Mouse (Mus musculus) megakaryocyte progenitor cell, adult 5-6 weeks (primary cell): Measurements from ENCODE around the gene Zfp384. TPM values are rescaled to one million over a fixed set of nuclear protein-coding genes. Genes with fewer than 3 reads are reported as not detected.
"Not testable (repeated sequence)": the region's sequence is repeated elsewhere in the genome, so short reads cannot be mapped to it uniquely, and the experiment has no call there.

Source experiments
- ATAC-seq: replicated peaks from 2 replicates; pipeline ENCODE4 v1.8.0; 2016; ENCODE audit warnings: mild to moderate bottlenecking, moderate TSS enrichment, inconsistent platforms; ENCODE audit not compliant: poor library complexity
- total RNA-seq, 2 experiments: library from RNA; stranded (forward) in 1 of 2; stranded (reverse) in 1 of 2; fragments of 157-497, 149-512 nt in 1 of 2; fragments of 200-1000 nt in 1 of 2; gene quantifications; 2 replicates each; pipeline versions ENCODE4 v1.2.3 to v1.2.4; 2015 to 2017

Zfp384 gene
- total RNA-seq, 2 experiments from 2014 or later: 26.2 to 69.9 TPM

GRCm38 (mm10) chr6:125009181-125010073 is 482 bp downstream of the Zfp384 start:
- ATAC-seq: peak; percentile 68

GRCm38 (mm10) chr6:125017682-125018081 is 8.7 kb downstream of the Zfp384 start:
- peak; percentile 88 for ATAC-seq

DNA sequence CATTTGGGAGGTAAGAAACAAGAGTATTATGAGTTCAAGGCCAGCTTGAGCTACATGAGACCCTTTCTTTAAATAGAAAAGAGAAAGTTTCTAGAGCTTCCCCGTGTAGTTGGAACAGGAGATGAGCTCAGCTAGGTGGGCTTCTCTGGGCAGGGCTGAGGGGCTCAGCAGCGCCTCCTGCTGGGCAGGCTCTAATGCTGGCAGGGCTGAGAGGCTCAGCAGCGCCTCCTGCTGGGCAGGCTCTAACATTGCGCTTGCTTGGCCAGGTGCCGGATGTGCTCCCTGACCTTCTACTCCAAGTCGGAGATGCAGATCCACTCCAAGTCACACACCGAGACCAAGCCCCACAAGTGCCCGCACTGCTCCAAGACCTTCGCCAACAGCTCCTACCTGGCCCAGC is 21.6 kb downstream of the Zfp384 start:
- peak; percentile 99 for ATAC-seq

GRCm38 (mm10) chr6:125031604-125032003 is 22.7 kb downstream of the Zfp384 start:
- ATAC-seq: no peak

DNA sequence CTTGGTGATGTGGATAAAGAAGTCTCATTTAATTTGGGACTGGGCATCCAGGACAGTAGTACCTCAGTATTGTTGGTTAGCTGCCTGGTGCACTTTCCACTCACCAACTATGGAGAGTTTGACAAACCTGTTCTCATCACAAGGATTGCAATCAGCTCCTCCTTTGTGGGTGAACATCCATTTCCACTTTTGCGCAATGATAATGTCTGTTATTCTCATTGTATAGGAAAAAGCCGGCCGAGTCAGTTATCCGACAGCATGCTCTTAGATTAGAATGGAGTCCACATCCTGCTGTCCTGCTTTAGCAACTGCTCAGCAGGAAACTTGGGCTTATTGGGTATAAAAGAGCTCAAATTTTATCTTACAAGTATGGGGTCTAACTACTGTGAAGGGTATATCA is 29.7 kb downstream of the Zfp384 start:
- ATAC-seq: no peak

- peak; percentile 17 for ATAC-seq
Observed at GRCm38 (mm10) chr6:125039131-125039530, 30.2 kb downstream of the Zfp384 start.

GRCm38 (mm10) chr6:125039533-125040153 is 30.7 kb downstream of the Zfp384 start, which contains the start of gene Ing4:
Ing4 (plus strand) TSS chr6:125039760.
- ATAC-seq: peak; percentile 91

DNA sequence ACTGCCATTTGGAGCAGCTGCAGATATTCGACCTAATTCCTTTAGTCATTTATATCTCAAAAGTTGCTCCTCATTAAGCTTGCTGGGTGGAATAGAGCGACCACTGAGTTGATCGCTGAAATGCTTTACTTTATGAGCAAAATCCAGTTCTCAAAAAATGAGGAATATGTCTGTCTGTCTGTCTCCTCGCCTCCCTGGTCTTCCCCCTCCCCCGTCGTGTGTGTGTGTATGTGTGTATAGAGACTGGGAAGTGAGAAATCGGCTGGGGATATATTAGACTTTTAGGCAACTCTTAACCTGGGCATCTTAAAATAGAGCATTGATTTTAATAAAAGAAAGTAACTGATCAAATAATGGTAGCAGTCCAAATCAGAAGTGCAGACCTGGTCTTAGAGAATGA is 31.3 kb downstream of the Zfp384 start:
- ATAC-seq: no peak

GRCm38 (mm10) chr6:125041047-125041446 is 32.1 kb downstream of the Zfp384 start:
- peak; percentile 55 for ATAC-seq

DNA sequence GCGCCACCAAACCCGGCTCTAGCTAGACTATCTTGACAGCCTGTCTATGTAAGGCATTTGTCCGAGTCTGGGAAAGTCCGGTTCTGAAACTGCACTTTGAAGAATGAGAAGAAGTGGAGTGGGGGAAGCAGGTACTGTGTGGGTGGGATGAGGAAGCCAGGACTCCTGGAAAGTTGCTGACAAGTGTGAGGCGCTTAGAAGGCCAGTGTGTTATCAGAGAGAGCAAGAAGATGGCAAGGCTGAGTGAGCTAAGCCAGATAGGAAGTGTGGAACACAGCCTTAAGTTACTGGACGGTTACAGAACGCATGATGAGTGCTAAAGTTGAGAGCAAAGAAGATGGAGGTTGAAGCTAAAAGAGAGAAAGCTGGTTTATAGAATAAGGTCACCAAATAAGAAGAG is 33.1 kb downstream of the Zfp384 start:
- no peak for ATAC-seq

DNA sequence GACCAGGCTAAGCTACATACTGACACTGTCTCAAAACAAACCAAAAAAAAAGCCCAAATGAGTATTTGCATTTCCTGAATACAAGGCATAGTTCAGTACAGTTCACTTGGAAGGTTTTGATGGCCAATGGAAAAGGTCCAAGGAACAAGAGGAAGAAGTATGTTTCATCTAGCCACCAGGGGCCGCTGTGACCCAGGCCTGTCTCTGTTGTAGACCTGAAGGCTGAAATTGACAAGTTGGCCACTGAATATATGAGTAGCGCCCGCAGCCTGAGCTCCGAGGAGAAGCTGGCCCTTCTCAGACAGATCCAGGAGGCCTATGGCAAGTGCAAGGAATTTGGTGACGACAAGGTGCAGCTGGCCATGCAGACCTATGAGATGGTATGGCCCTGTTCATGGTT is 37.7 kb downstream of the Zfp384 start:
- peak; percentile 93 for ATAC-seq

GRCm38 (mm10) chr6:125049678-125050077 is 40.7 kb downstream of the Zfp384 start, which contains the start of gene Acrbp:
Acrbp (plus strand) TSS chr6:125049689.
- no peak for ATAC-seq

GRCm38 (mm10) chr6:125051237-125051636 is 42.3 kb downstream of the Zfp384 start:
- ATAC-seq: peak; percentile 63

- ATAC-seq: no peak
Observed at GRCm38 (mm10) chr6:125061493-125061892, 52.5 kb downstream of the Zfp384 start.

DNA sequence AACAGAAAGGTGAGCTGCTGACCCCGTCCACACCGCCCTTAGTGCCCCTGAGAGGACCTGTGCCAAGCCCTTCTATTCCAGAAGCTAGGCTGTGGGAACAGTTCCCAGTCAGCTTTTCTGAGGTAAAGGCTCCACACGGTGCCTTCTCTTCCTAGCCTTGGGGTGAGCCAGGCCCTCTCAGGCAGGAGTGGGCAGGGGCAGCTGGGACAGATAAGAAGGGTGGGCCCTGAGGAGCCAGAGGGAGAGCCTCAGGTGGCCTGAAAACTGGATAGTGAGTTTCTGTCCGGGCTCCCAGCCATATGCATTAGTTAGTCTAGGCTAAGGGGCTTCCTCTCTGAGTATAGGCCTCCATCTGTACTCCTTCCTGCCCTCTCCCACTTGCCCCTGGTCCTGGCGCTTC is 53.6 kb downstream of the Zfp384 start:
- 0 out of 2 replicates have a peak, but pooled peaks have one; percentile 33 for ATAC-seq

DNA sequence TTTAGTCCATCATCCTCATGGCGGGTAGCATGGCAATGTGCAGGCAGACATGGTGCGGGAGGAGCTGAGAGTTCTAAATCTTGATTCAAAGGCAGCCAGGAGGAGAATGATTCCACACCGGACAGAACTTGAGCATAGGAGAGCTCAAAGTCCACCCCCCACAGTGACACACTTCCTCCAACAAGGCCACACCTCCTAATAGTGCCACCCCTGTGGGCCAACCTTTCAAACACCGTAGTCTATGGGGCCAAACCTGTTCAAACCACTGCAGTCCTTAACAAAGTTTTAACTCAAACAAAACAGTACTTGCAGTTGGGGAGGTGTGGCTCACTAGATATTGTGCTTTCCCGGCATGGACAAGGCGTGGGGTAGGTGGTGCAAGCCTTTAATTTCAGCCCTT is 55.0 kb downstream of the Zfp384 start:
- no peak for ATAC-seq

- ATAC-seq: not testable (repeated sequence)
Observed at GRCm38 (mm10) chr6:125065223-125065622, 56.3 kb downstream of the Zfp384 start.

- ATAC-seq: no peak
Observed at GRCm38 (mm10) chr6:125067571-125067995, 58.6 kb downstream of the Zfp384 start, which contains the start of gene Lpar5. Lpar5 (plus strand) TSS chr6:125067920.

DNA sequence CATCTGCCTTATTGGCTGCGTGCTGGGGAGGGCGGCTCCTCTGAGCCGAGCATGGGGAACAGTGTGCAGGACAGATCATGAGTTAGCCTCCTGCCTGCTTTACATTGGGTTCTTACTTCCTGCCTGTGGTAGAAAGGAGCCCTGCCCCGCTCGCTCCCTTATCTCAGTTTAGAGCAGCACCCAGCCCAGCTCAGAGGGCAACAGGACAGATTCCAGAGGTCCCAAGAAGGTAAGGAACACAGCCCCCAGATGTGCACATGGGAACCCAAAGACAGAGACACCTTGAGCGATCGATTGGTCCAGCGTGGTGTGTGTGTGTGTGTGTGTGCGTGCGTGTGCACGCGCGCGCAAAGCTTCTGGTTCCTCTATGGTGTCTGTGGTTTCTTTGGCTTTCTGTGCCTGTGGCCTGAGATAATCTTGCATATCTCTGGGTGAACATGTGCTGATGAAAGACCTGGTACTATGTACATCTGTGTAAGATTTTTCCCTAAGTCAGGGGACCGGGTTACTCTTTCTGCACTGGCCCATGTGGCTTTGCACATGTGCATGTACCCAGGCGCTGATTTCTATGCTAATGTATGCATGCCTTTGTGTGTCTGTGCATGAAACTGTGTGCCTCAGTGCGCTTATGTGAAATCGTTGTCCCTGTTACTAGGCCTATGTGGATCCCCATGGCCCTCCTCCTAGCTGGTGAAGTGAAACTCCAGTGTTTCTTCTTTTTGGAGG is 62.4 kb downstream of the Zfp384 start:
- peak; percentile 85 for ATAC-seq

GRCm38 (mm10) chr6:125071896-125072279 is 62.9 kb downstream of the Zfp384 start:
- peak; percentile 5; the same call in 1 of the 2 replicates for ATAC-seq

- ATAC-seq: 0 out of 2 replicates have a peak, but pooled peaks have one; percentile 9
Observed at GRCm38 (mm10) chr6:125073825-125074224, 64.9 kb downstream of the Zfp384 start.
